Mouse (Mus musculus) thymus, postnatal 14 days (tissue): ENCODE measurements around the gene Faap100.
"Not testable (repeated sequence)": the region's sequence is repeated elsewhere in the genome, so short reads cannot be mapped to it uniquely, and the experiment has no call there.

Experiments
- DNase-seq: peaks from one replicate; pipeline ENCODE4 v3.0.0; 2021

Faap100 gene

GRCm38 (mm10) chr11:120376302-120377160, 2.0 kb downstream of the Faap100 start:
- no peak for DNase-seq

GRCm38 (mm10) chr11:120375324-120375723, 3.2 kb downstream of the Faap100 start:
- DNase-seq = no peak

- DNase-seq = no peak
Observed at GRCm38 (mm10) chr11:120373820-120374586, 4.6 kb downstream of the Faap100 start.

GRCm38 (mm10) chr11:120373025-120373424, 5.5 kb downstream of the Faap100 start:
- no peak for DNase-seq

GRCm38 (mm10) chr11:120369656-120370055, 8.9 kb downstream of the Faap100 start:
- DNase-seq = peak; percentile 80

GRCm38 (mm10) chr11:120366443-120367027, 12.0 kb downstream of the Faap100 start:
- DNase-seq = no peak

GRCm38 (mm10) chr11:120362891-120363290, 15.7 kb downstream of the Faap100 start:
- no peak for DNase-seq

GRCm38 (mm10) chr11:120361295-120361694, 17.3 kb downstream of the Faap100 start, which contains the start of gene Fscn2:
Gene Fscn2, plus strand, starts transcription at chr11:120361534.
- no peak for DNase-seq

- DNase-seq = no peak
Observed at GRCm38 (mm10) chr11:120360755-120361154, 17.8 kb downstream of the Faap100 start.

- DNase-seq = no peak
Observed at GRCm38 (mm10) chr11:120360062-120360461, 18.5 kb downstream of the Faap100 start.

- no peak for DNase-seq
Observed at GRCm38 (mm10) chr11:120359391-120359790, 19.2 kb downstream of the Faap100 start.

GRCm38 (mm10) chr11:120357791-120358401, 20.7 kb downstream of the Faap100 start:
- DNase-seq = no peak

GRCm38 (mm10) chr11:120356900-120357299, 21.7 kb downstream of the Faap100 start:
- no peak for DNase-seq

GRCm38 (mm10) chr11:120356319-120356840, 22.2 kb downstream of the Faap100 start:
- DNase-seq = no peak

GRCm38 (mm10) chr11:120355277-120356039, 23.1 kb downstream of the Faap100 start:
- no peak for DNase-seq

- DNase-seq = no peak
Observed at GRCm38 (mm10) chr11:120354304-120355276, 24.0 kb downstream of the Faap100 start.

- DNase-seq = peak; percentile 83
Observed at GRCm38 (mm10) chr11:120353500-120354303, 24.9 kb downstream of the Faap100 start.

- DNase-seq = no peak
Observed at GRCm38 (mm10) chr11:120352571-120353290, 25.8 kb downstream of the Faap100 start.

- DNase-seq = not testable (repeated sequence)
Observed at GRCm38 (mm10) chr11:120352093-120352350, 26.5 kb downstream of the Faap100 start.
